Mouse (Mus musculus): ENCODE measurements at regions not wholly inside any gene's neighbourhood (a gene's known extent, or its start where the extent isn't known, plus 50 kb on each side); places are given as distances from the start of the nearest gene placed in this dataset.

- H3K9me3 ChIP-seq (ENCODE audit: low read length): no peaks in the 10 kb centered on the region
- no peak overlapping the region for H3K4me2 ChIP-seq (ENCODE audit: low read depth)
- TF ChIP-seq CTCF (IDR thresholded peaks at IDR 0.05; ENCODE audit: low read depth): no peak
- DNase-seq (no peak), ATAC-seq (no peak)
- no peaks in the 10 kb centered on the region; the same call in 1 of the 2 replicates for H3K27me3 ChIP-seq (ENCODE audit: insufficient read depth, low read length)
- no peak overlapping the region for H3K9ac ChIP-seq
- H3K27ac ChIP-seq (ENCODE audit: low read depth, low read length): no peak overlapping the region
- 82% methylated on average over 22 of the region's 22 CpGs for WGBS
- no peaks in the 10 kb centered on the region for H3K36me3 ChIP-seq (ENCODE audit: insufficient read depth)
- H3K4me1 ChIP-seq (ENCODE audit: insufficient read depth): no peaks in the 10 kb centered on the region
- no peak overlapping the region for H3K4me3 ChIP-seq (ENCODE audit: low read depth, low read length)
Measured at GRCm38 (mm10) chr13:59916166-59917044, 93.5 kb upstream of the Tut7 start.

GRCm38 (mm10) chr13:59915734-59916133 is 92.8 kb upstream of the Tut7 start:
- ATAC-seq (no peak), DNase-seq (no peak)
- H3K36me3 ChIP-seq (ENCODE audit: insufficient read depth): no peaks in the 10 kb centered on the region
- no peaks in the 10 kb centered on the region for H3K9me3 ChIP-seq (ENCODE audit: low read length)
- no peaks in the 10 kb centered on the region; the same call in 1 of the 2 replicates for H3K27me3 ChIP-seq (ENCODE audit: insufficient read depth, low read length)
- no peak for TF ChIP-seq CTCF (IDR thresholded peaks at IDR 0.05; ENCODE audit: low read depth)
- 84% methylated on average over 7 of the region's 7 CpGs for WGBS
- H3K4me2 ChIP-seq (ENCODE audit: low read depth): no peak overlapping the region
- H3K4me1 ChIP-seq (ENCODE audit: insufficient read depth): no peaks in the 10 kb centered on the region
- no peak overlapping the region for H3K4me3 ChIP-seq (ENCODE audit: low read depth, low read length)
- no peak overlapping the region for H3K9ac ChIP-seq
- no peak overlapping the region for H3K27ac ChIP-seq (ENCODE audit: low read depth, low read length)

DNA sequence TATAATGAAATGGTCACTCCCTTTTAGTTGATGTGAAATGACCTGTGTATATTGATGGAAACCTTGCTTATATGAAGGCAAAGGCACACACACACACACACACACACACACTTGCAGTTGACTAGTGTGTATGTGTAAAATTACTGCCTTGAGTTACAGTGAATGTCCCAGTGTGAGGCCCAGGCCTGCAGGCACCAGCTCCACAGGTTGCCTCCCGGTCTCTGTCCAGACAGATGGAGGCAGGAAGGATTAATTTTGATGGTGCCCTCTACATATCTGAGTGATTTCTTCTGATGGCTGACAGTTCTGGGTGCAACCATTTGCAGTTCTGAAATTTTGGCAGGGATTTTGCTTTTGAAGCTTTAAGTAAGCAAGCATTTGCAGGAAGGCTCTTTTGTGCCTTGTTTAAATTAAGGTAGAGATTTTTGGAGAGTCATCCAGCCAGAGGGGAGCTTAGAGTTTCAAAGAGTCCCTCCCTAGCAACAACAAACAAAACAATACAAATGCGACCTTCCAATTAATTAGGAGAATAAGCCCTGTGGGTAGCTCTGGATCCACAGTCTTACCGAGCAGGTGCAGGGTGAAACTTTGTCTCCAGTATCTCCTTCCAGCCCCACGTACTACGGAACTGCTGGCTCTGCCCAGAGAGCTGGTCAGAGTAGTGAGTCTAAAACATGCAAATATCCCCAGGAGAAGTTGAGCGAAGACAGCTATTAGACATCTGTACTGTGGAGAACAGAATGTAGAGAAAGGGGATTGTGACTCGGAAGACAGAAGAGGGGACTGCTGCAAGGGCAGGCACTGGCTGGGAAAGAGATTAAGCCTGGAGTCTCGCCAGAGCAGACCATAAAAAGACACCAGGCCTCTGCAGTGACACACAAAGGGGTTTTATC is 87.5 kb upstream of the Tut7 start:
- DNase-seq (no peak), ATAC-seq (peak; percentile 8; the same call in 1 of the 2 replicates)
- no peak overlapping the region for H3K27ac ChIP-seq (ENCODE audit: low read depth, low read length)
- no peaks in the 10 kb centered on the region for H3K4me1 ChIP-seq (ENCODE audit: insufficient read depth)
- H3K4me2 ChIP-seq (ENCODE audit: low read depth): no peak overlapping the region
- H3K9ac ChIP-seq: no peak overlapping the region
- WGBS: 11% methylated on average over 8 of the region's 8 CpGs
- H3K9me3 ChIP-seq (ENCODE audit: low read length): no peaks in the 10 kb centered on the region
- no peaks in the 10 kb centered on the region for H3K36me3 ChIP-seq (ENCODE audit: insufficient read depth)
- no peaks in the 10 kb centered on the region for H3K27me3 ChIP-seq (ENCODE audit: insufficient read depth, low read length)
- H3K4me3 ChIP-seq (ENCODE audit: low read depth, low read length): no peak overlapping the region
- no peak for TF ChIP-seq CTCF (IDR thresholded peaks at IDR 0.05; ENCODE audit: low read depth)

DNA sequence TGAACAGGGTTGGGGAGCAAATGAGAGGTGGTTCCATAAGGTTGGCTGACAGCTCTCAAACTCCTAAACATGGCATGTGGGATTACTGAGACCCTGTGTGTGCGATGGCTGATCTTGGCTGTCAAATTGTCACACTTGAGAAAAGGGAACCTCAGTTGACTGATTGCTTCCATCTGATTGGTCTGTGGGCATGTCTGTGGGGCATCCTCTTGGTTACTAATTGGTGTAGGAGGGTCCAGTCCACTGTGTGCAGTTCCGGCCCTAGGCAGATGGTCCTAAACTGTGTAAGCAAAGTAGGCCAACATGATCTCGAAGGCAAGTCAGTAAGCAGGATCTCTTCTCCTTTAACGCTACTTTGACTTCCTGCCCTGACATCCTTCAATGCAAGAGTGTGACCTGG is 86.5 kb upstream of the Tut7 start:
- H3K27me3 ChIP-seq (ENCODE audit: insufficient read depth, low read length): no peaks in the 10 kb centered on the region
- H3K4me3 ChIP-seq (ENCODE audit: low read depth, low read length): no peak overlapping the region
- no peak overlapping the region for H3K27ac ChIP-seq (ENCODE audit: low read depth, low read length)
- H3K36me3 ChIP-seq (ENCODE audit: insufficient read depth): no peaks in the 10 kb centered on the region
- no peak for DNase-seq
- 86% methylated on average over 4 of the region's 4 CpGs for WGBS
- no peak for TF ChIP-seq CTCF (IDR thresholded peaks at IDR 0.05; ENCODE audit: low read depth)
- no peaks in the 10 kb centered on the region for H3K4me1 ChIP-seq (ENCODE audit: insufficient read depth)
- H3K9me3 ChIP-seq (ENCODE audit: low read length): no peaks in the 10 kb centered on the region
- no peak overlapping the region for H3K9ac ChIP-seq
- no peak for ATAC-seq
- H3K4me2 ChIP-seq (ENCODE audit: low read depth): no peak overlapping the region

DNA sequence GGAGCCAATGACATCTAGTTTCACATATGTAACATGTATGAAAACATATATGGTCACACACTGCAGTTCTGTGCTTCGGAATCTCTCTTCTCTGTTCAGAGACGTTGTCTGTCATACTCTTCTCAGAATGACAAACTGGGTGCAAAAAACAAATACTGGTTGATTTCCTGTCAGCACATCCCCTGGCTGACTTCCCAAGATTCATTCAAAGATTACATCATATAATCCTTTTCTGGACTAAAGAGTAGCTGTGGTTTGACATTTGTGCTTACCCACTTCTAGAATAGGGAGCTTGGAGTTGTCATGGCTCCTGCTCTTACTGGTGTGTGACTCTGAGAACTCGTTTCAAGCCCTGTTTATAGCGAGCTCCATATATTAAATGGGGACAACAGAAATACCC is 85.8 kb upstream of the Tut7 start:
- DNase-seq (no peak), ATAC-seq (no peak)
- WGBS: 86% methylated on average over 4 of the region's 4 CpGs
- Histone ChIP-seq H3K36me3 (ENCODE audit: insufficient read depth) (no peaks in the 10 kb centered on the region), H3K9me3 (ENCODE audit: low read length) (no peaks in the 10 kb centered on the region), H3K4me3 (ENCODE audit: low read depth, low read length) (no peak overlapping the region), H3K9ac (no peak overlapping the region), H3K27me3 (ENCODE audit: insufficient read depth, low read length) (no peaks in the 10 kb centered on the region), H3K4me1 (ENCODE audit: insufficient read depth) (no peaks in the 10 kb centered on the region), H3K27ac (ENCODE audit: low read depth, low read length) (no peak overlapping the region), H3K4me2 (ENCODE audit: low read depth) (no peak overlapping the region)
- no peak for TF ChIP-seq CTCF (IDR thresholded peaks at IDR 0.05; ENCODE audit: low read depth)

DNA sequence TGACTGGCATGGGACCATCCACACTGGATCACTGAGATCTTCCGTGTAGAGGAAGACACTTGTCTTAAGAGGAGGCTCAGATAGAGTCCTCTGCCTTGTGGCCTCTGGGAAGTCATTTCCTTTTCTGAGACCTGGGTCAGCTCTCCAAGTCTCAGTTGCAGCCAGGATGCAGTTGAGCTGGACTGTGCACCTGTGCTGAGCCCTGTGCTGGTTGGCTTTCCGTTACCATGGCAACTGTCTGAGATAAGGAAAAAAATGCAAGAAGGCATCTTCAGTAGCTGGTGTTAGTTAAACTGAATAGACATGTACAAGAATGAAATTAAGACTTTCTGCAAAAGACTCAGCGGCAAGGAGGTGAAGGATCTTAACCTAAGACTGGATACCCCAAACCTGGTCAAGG is 82.5 kb upstream of the Tut7 start:
- no peak for TF ChIP-seq CTCF (IDR thresholded peaks at IDR 0.05; ENCODE audit: low read depth)
- H3K9ac ChIP-seq: no peak overlapping the region
- H3K4me1 ChIP-seq (ENCODE audit: insufficient read depth): no peaks in the 10 kb centered on the region
- no peaks in the 10 kb centered on the region for H3K36me3 ChIP-seq (ENCODE audit: insufficient read depth)
- H3K4me2 ChIP-seq (ENCODE audit: low read depth): no peak overlapping the region
- H3K27ac ChIP-seq (ENCODE audit: low read depth, low read length): no peak overlapping the region
- H3K27me3 ChIP-seq (ENCODE audit: insufficient read depth, low read length): no peaks in the 10 kb centered on the region
- H3K9me3 ChIP-seq (ENCODE audit: low read length): no peaks in the 10 kb centered on the region
- 67% methylated on average over 3 of the region's 3 CpGs for WGBS
- no peak overlapping the region for H3K4me3 ChIP-seq (ENCODE audit: low read depth, low read length)
- peak; percentile 78 for ATAC-seq
- DNase-seq: peak; percentile 50

- Histone ChIP-seq H3K27ac (ENCODE audit: low read depth, low read length) (no peak overlapping the region), H3K9ac (no peak overlapping the region), H3K4me1 (ENCODE audit: insufficient read depth) (no peaks in the 10 kb centered on the region), H3K36me3 (ENCODE audit: insufficient read depth) (no peaks in the 10 kb centered on the region), H3K4me2 (ENCODE audit: low read depth) (no peak overlapping the region), H3K27me3 (ENCODE audit: insufficient read depth, low read length) (no peaks in the 10 kb centered on the region), H3K9me3 (ENCODE audit: low read length) (no peaks in the 10 kb centered on the region), H3K4me3 (ENCODE audit: low read depth, low read length) (no peak overlapping the region)
- TF ChIP-seq CTCF (IDR thresholded peaks at IDR 0.05; ENCODE audit: low read depth): no peak
- ATAC-seq (no peak), DNase-seq (no peak)
- WGBS: 86% methylated on average over 1 of the region's 1 CpGs
Measured at GRCm38 (mm10) chr13:59904415-59904814, 81.5 kb upstream of the Tut7 start.
